Mouse (Mus musculus): ENCODE measurements around the gene Rpn1. TPM values are rescaled to one million over a fixed set of nuclear protein-coding genes. Genes with fewer than 3 reads are reported as not detected.
"Not testable (repeated sequence)": the region's sequence is repeated elsewhere in the genome, so short reads cannot be mapped to it uniquely, and the experiment has no call there.

The Rpn1 gene
- polyA plus RNA-seq, 1 experiment from 2014 or later: 302 TPM

GRCm38 (mm10) chr6:88107661-88108535 lies 23.6 kb downstream of the Rpn1 start:
- no peak for DNase-seq (ENCODE audit: low spot score)
- H3K4me3 ChIP-seq: no peak overlapping the region
- H3K36me3 ChIP-seq (replicated peaks): peaks cover 24% of the 10 kb centered on the region
- H3K27ac ChIP-seq (replicated peaks): no peak overlapping the region
- no peaks in the 10 kb centered on the region for H3K9me3 ChIP-seq
- 90% methylated on average over 10 of the region's 10 CpGs for WGBS
- H3K27me3 ChIP-seq (replicated peaks; ENCODE audit: low read depth, poor library complexity, severe bottlenecking): no peaks in the 10 kb centered on the region
- H3K4me1 ChIP-seq: peaks cover 16% of the 10 kb centered on the region

DNA sequence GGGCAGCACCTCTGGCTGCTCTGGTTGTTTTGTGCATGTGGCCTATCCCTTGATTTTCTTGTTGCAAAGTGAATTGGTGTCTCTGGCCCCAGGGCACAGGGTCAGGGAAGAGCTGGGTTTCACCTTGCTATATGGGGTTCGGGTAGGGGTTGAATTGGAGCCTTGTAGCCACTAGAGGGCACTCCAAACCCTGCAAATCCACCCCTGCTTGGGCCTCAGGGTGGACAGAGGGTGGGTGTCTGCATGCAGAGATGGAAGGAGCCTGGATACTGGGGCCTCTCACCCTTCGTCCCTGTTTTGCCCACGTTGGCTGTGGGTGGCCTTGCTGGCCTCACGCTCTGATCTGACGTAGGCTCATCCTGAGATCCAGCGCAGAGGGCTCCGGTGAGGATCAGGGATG lies 28.9 kb downstream of the Rpn1 start:
- H3K4me1 ChIP-seq: peaks cover 24% of the 10 kb centered on the region
- H3K36me3 ChIP-seq (replicated peaks): no peaks in the 10 kb centered on the region
- peak overlapping the region; percentile 57 for H3K27ac ChIP-seq (replicated peaks)
- WGBS: 33% methylated on average over 7 of the region's 7 CpGs
- no peak overlapping the region for H3K4me3 ChIP-seq
- no peaks in the 10 kb centered on the region; the same call in 1 of the 2 replicates for H3K27me3 ChIP-seq (replicated peaks; ENCODE audit: low read depth, poor library complexity, severe bottlenecking)
- DNase-seq (ENCODE audit: low spot score): peak; percentile 82
- no peaks in the 10 kb centered on the region for H3K9me3 ChIP-seq

DNA sequence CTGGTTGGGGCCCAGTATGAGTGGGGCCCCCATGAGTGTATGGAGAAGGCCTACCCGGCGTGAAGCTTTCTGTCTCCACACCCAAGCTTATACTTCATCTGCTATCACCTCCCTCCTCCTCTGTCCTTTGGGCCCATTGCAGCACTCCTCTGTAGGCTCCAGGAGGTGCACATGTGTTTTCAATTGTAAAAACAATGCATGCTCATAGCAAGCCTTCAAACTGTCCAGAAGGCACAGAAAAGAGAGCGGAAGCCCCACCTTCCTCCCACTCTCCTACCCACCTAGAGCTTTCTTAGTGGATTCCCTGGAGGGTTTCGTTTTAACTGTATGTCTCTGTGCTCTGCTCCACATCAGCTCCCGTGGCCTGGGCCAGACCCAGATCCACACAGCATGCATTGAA lies 30.1 kb downstream of the Rpn1 start:
- WGBS: 65% methylated on average over 5 of the region's 5 CpGs
- Histone ChIP-seq H3K4me1 (peaks cover 24% of the 10 kb centered on the region), H3K27me3 (replicated peaks; ENCODE audit: low read depth, poor library complexity, severe bottlenecking) (no peaks in the 10 kb centered on the region; the same call in 1 of the 2 replicates), H3K4me3 (no peak overlapping the region), H3K36me3 (replicated peaks) (no peaks in the 10 kb centered on the region), H3K9me3 (no peaks in the 10 kb centered on the region), H3K27ac (replicated peaks) (peak overlapping the region; percentile 74)
- no peak for DNase-seq (ENCODE audit: low spot score)

DNA sequence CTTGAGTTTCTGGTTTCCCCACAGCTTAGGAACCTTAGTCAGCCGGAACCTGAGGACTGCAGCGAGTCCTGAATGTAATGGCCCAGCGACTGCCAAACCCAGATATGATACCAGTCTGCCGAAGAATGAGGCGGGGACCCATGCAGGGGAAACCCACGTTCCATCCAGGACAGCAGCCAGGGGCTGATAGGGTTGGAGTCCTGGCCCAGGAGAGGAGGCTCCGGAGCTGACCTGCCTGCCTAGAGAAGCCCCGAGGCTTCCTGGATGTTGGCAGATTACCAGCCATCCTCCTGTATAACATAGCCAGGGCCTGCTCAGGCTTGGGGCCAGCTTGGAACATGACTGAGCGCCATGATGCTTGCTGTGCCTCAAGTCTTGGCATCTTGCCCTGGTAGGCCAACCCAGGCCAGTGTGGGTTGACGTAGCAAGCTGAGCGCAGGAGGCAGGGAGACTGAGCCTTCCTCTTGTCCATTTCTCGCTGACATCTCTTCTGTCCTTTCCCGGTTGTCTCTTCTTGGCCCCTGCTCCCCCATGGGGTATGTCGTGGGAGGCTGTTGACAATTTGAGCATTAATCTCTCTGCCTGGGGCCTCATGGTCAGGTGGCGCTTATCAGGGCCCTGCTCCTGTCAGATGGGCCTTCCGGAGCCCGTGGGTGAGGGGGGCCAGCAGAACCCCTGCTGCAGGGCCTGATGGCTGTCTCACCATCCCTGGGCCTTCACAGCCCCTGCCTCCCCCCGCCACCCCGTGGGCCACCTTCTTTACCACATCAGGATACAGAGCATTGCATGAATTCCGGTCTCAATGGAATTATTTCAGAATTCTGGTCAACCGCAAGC lies 32.3 kb downstream of the Rpn1 start:
- Histone ChIP-seq H3K36me3 (replicated peaks) (no peaks in the 10 kb centered on the region), H3K4me1 (peaks cover 24% of the 10 kb centered on the region), H3K27me3 (replicated peaks; ENCODE audit: low read depth, poor library complexity, severe bottlenecking) (no peaks in the 10 kb centered on the region; the same call in 1 of the 2 replicates), H3K4me3 (no peak overlapping the region), H3K9me3 (no peaks in the 10 kb centered on the region), H3K27ac (replicated peaks) (no peak overlapping the region)
- 85% methylated on average over 21 of the region's 21 CpGs for WGBS
- DNase-seq (ENCODE audit: low spot score): no peak

- no peak for DNase-seq (ENCODE audit: low spot score)
- 83% methylated on average over 10 of the region's 10 CpGs for WGBS
- Histone ChIP-seq H3K27ac (replicated peaks) (no peak overlapping the region), H3K36me3 (replicated peaks) (no peaks in the 10 kb centered on the region), H3K4me1 (peaks cover 24% of the 10 kb centered on the region), H3K4me3 (no peak overlapping the region), H3K27me3 (replicated peaks; ENCODE audit: low read depth, poor library complexity, severe bottlenecking) (no peaks in the 10 kb centered on the region; the same call in 1 of the 2 replicates), H3K9me3 (no peaks in the 10 kb centered on the region)
These were observed 32.9 kb downstream of the Rpn1 start for GRCm38 (mm10) chr6:88117184-88117575.

DNA sequence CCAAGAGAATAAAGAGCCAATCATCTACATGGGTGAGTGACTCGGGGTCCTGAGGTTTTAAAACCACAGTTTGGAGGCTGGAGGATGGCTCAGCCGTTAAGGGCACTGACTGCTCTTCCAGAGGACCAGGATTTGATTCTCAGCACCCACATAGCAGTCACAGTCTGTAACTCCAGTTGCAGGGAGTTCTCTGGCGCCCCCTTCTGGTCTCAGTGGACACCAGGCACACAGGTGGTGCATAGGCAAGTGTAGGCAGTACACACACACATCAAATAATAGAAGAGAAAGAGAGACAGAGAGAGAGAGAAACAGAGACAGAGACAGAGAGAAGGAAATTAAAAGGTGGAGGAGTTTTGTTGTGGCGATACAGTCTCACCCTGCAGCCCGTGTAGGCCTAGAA lies 35.0 kb downstream of the Rpn1 start:
- Histone ChIP-seq H3K27ac (replicated peaks) (no peak overlapping the region), H3K27me3 (replicated peaks; ENCODE audit: low read depth, poor library complexity, severe bottlenecking) (peaks cover under 1% of the 10 kb centered on the region; the same call in 1 of the 2 replicates), H3K36me3 (replicated peaks) (no peaks in the 10 kb centered on the region), H3K4me1 (peaks cover 22% of the 10 kb centered on the region), H3K9me3 (no peaks in the 10 kb centered on the region), H3K4me3 (no peak overlapping the region)
- DNase-seq (ENCODE audit: low spot score): no peak
- 74% methylated on average over 5 of the region's 5 CpGs for WGBS

- no peaks in the 10 kb centered on the region for H3K36me3 ChIP-seq (replicated peaks)
- WGBS: 89% methylated on average over 7 of the region's 7 CpGs
- H3K9me3 ChIP-seq: no peaks in the 10 kb centered on the region
- H3K4me3 ChIP-seq: no peak overlapping the region
- no peak for DNase-seq (ENCODE audit: low spot score)
- peaks cover 18% of the 10 kb centered on the region for H3K4me1 ChIP-seq
- H3K27ac ChIP-seq (replicated peaks): no peak overlapping the region
- peaks cover 8% of the 10 kb centered on the region; the same call in 1 of the 2 replicates for H3K27me3 ChIP-seq (replicated peaks; ENCODE audit: low read depth, poor library complexity, severe bottlenecking)
These were observed 36.5 kb downstream of the Rpn1 start for GRCm38 (mm10) chr6:88120813-88121212.

DNA sequence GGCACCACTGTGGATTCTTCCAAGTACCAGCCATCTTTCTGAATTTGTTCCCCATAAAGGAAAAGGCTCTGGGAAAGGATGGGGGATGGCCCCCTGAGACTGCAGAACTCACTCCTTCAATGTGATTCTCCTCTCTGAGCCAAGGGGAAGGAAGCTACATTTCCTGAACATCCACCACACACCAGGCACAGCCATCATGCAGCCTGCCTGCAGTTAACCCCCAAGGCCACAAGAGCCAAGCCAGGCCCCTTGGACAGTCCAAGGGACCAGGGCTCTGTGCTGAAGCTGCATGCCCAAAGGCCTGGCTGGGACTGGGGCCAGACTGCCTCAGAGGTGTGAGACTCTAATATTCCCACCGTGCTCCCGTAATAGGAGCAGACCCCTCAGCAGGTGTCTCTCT lies 37.5 kb downstream of the Rpn1 start:
- H3K4me3 ChIP-seq: no peak overlapping the region
- no peaks in the 10 kb centered on the region for H3K36me3 ChIP-seq (replicated peaks)
- 84% methylated on average over 2 of the region's 2 CpGs for WGBS
- H3K9me3 ChIP-seq: no peaks in the 10 kb centered on the region
- H3K27me3 ChIP-seq (replicated peaks; ENCODE audit: low read depth, poor library complexity, severe bottlenecking): peaks cover 16% of the 10 kb centered on the region
- H3K27ac ChIP-seq (replicated peaks): no peak overlapping the region
- peaks cover 17% of the 10 kb centered on the region for H3K4me1 ChIP-seq
- no peak for DNase-seq (ENCODE audit: low spot score)

- WGBS: 41% methylated on average over 11 of the region's 11 CpGs
- peak; percentile 66 for DNase-seq (ENCODE audit: low spot score)
- peaks cover 17% of the 10 kb centered on the region for H3K4me1 ChIP-seq
- peak overlapping the region; percentile 39 for H3K4me3 ChIP-seq
- H3K9me3 ChIP-seq: no peaks in the 10 kb centered on the region
- H3K27me3 ChIP-seq (replicated peaks; ENCODE audit: low read depth, poor library complexity, severe bottlenecking): peaks cover 16% of the 10 kb centered on the region
- peak overlapping the region; percentile 27; the same call in 1 of the 2 replicates for H3K27ac ChIP-seq (replicated peaks)
- H3K36me3 ChIP-seq (replicated peaks): no peaks in the 10 kb centered on the region
These were observed 39.0 kb downstream of the Rpn1 start for GRCm38 (mm10) chr6:88123150-88123857.

DNA sequence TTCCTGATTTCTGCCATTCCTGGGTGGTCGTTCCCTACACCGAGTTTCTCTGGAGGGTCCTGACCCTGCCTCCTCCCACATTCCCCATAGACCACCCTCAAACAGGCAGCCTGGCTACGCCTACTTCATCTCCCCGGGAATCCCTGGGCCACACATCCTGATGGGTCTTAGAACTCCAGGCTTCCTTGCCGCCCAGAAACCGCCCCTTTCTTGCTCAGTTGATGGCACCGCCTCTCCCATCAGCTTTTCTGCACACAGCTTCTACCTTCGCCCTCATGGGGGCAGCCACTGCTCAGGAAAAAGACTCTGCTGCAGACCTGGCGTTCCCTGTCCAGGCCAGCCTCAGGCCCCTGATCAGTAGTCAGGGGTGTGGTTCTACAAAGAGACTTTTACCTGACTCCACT lies 39.6 kb downstream of the Rpn1 start:
- Histone ChIP-seq H3K36me3 (replicated peaks) (no peaks in the 10 kb centered on the region), H3K9me3 (no peaks in the 10 kb centered on the region), H3K27me3 (replicated peaks; ENCODE audit: low read depth, poor library complexity, severe bottlenecking) (peaks cover 16% of the 10 kb centered on the region), H3K27ac (replicated peaks) (peak overlapping the region; percentile 27; the same call in 1 of the 2 replicates), H3K4me3 (peak overlapping the region; percentile 39), H3K4me1 (peaks cover 17% of the 10 kb centered on the region)
- peak; percentile 82 for DNase-seq (ENCODE audit: low spot score)
- WGBS: under 1% methylated on average over 9 of the region's 9 CpGs

DNA sequence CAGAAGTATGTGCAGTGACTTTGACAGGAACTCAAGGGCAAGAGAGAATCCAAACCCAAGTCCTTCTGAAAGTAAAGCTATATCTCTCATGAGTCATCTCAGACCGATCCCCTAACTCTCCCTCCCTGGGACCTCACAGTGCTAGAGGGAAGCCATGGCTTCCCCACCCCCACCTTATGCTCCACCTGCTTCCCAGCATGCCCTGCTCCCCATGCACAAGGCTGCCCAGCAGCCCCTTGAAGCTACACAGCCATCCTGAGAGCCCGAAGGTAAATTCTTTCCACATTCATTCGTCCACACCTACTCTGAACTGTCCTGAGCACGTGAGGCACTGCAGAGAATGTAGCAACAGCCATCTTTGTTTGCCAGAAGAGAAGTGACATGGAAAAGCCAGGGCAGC lies 40.3 kb downstream of the Rpn1 start:
- DNase-seq (ENCODE audit: low spot score): no peak
- Histone ChIP-seq H3K36me3 (replicated peaks) (no peaks in the 10 kb centered on the region), H3K27me3 (replicated peaks; ENCODE audit: low read depth, poor library complexity, severe bottlenecking) (peaks cover 16% of the 10 kb centered on the region), H3K4me1 (peaks cover 17% of the 10 kb centered on the region), H3K9me3 (no peaks in the 10 kb centered on the region), H3K4me3 (no peak overlapping the region), H3K27ac (replicated peaks) (0 out of 2 replicates have a peak overlapping the region, but pooled peaks have one; percentile 27)
- WGBS: 70% methylated on average over 4 of the region's 4 CpGs

DNA sequence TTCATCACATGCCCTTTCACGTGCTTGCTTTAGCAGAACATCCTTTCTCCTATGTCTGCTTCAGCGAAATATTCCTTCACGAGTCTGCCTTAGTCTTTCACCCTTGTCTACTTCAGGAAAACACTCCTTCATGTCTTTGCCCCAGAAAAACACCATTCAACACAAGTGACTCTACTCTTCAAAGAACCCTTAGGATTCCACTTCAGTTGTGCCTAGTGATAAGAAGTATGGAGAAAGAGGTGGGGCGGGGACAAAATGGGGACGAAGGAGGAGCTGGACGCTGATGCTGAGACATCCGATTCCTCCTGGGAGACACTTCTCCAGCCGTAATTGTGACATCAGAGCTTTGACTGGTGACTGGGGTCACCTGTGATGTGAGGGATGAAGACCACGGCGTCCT lies 41.5 kb downstream of the Rpn1 start:
- 89% methylated on average over 10 of the region's 10 CpGs for WGBS
- H3K36me3 ChIP-seq (replicated peaks); H3K9me3 ChIP-seq; H3K4me3 ChIP-seq; H3K27ac ChIP-seq (replicated peaks); DNase-seq (ENCODE audit: low spot score): not testable (repeated sequence)
- H3K4me1 ChIP-seq: peaks cover 17% of the 10 kb centered on the region
- peaks cover 25% of the 10 kb centered on the region for H3K27me3 ChIP-seq (replicated peaks; ENCODE audit: low read depth, poor library complexity, severe bottlenecking)
